Mouse (Mus musculus): Measurements from ENCODE around the gene Hdac1.

DNA sequence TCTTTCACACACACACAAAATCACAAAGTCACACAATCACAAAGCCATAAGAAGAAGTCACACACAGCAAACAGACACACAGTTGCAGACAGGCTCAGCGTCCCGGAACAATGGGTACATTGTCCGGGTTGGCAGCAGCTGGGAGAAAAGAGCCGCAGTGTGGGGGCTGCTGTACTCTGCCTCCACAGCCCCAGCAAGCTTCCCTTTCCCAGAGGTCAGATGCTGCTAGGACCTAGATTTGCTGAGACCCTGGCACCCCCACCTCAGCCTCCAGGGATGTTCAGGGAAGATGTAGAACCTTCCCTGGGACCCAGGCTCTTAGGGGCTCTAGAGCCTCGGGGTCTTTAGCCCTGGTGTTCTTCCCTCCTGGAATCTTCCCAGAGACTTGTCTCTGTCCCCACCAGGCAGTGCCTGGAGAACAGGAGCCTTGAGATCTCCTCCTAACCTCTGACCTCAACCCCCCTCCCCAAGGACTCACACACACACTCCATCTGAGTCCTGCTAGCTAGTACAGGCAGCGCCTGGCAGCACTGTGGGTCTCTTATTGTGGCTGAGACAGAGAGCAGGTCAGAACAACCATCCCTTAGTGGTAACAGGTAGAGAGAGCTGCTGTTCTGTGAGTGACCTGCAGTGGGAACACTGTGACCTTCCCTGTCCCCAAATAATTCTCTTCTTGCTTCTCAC lies 31.0 kb downstream of the Hdac1 start:
- TF ChIP-seq CTCF (IDR thresholded peaks at IDR 0.05; ENCODE audit: borderline replicate concordance, insufficient read depth, low read length): no peak
- TF ChIP-seq POLR2A (IDR thresholded peaks at IDR 0.05; ENCODE audit: low read depth, low read length): no peak

Measured in embryonic fibroblast, embryonic 13.5 days (primary cell).